Mouse (Mus musculus) midbrain, embryonic 10.5 days (tissue): ENCODE measurements around the gene Dcn. TPM values are rescaled to one million over a fixed set of nuclear protein-coding genes. Genes with fewer than 3 reads are reported as not detected.

Experiments
- polyA plus RNA-seq: library from polyadenylated mRNA; unstranded; fragments of >200 nt; fragmentation: Nextera tagmentation; extraction: Ambion mirVana; gene quantifications from 2 replicates; pipeline ENCODE4 v1.2.1, GENCODE M21; 2016

Dcn gene
- polyA plus RNA-seq, 1 experiment from 2014 or later = 6.6 TPM

Other genes starting within 250 kb of the Dcn start
- 68.6 and 91.4 TPM in 2 replicates for gene Lum, start 85.5 kb downstream of the Dcn start, polyA plus RNA-seq
- gene Kera, start 127.3 kb downstream of the Dcn start, polyA plus RNA-seq = not detected in 2 replicates
- 0.35 and 1.8 TPM in 2 replicates for gene Epyc, start 164.5 kb downstream of the Dcn start, polyA plus RNA-seq
- gene Ccer1, start 213.4 kb downstream of the Dcn start, polyA plus RNA-seq = not detected in 2 replicates
- gene C030005K15Rik, start 247.1 kb downstream of the Dcn start, polyA plus RNA-seq = not detected in 2 replicates